Mouse (Mus musculus) bone marrow, adult 2 months (tissue): ENCODE data around the gene Sec24b.

Experiments used
- CTCF ChIP-seq: fragments of 200-500 bp; IDR thresholded peaks from 2 replicates; pipeline ENCODE4 v1.5.1; 2011; ENCODE audit warnings: low read length, control low read depth; ENCODE audit not compliant: control insufficient read depth, insufficient read depth
- POLR2A ChIP-seq: fragments of 200-500 bp; IDR thresholded peaks from 2 replicates; pipeline ENCODE4 v1.6.1; 2011; ENCODE audit warnings: low read depth, mild to moderate bottlenecking, control low read depth, low read length, borderline replicate concordance; ENCODE audit not compliant: control insufficient read depth

DNA sequence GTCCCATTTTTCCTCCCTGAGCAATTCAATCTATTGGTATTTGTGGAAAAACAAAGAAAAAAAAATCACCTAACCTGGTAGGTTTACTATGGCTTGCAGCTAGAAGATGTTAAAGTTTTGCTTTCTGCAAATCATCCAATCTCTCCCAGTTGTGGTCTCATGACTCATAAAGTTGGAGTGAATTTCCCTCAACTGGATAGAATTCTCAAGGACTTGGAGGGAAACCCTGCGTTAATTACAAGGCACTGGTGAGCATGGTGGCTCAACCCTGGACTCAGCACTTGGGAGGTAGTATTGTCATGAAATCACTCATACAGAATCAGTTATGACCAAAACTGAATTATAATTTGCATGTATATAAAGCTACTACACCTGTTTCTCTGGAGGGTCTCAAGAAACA lies 120.1 kb downstream of the Sec24b start:
- TF ChIP-seq CTCF: no peak
- TF ChIP-seq POLR2A: no peak
